Mouse (Mus musculus) forebrain, postnatal 0 days (tissue): Measurements from ENCODE around the gene Csrp2. TPM values are rescaled to one million over a fixed set of nuclear protein-coding genes. Genes with fewer than 3 reads are reported as not detected.

ENCODE experiments used
- ATAC-seq: fragments of 200-750 bp; cut with Nextera tagmentation; 2 replicates; pipeline ENCODE4 v1.8.0; 2017; ENCODE audit warnings: mild to moderate bottlenecking, moderate library complexity
- DNase-seq: peaks from one replicate; pipeline ENCODE4 v3.0.0-alpha.2; 2015
- H3K27ac ChIP-seq: fragments of 300-500 bp; sonication (generic); 2 replicates; pipeline ENCODE4 v1.5.1; 2014; ENCODE audit warnings: low read depth, mild to moderate bottlenecking, antibody characterized with exemption, low read length, moderate library complexity, mixed read lengths
- H3K27me3 ChIP-seq: fragments of 300-500 bp; sonication (generic); 2 replicates; pipeline ENCODE4 v1.6.1; 2014; ENCODE audit warnings: mild to moderate bottlenecking, low read length, mixed read lengths; ENCODE audit not compliant: insufficient read depth
- H3K36me3 ChIP-seq: fragments of 300-500 bp; sonication (generic); 2 replicates; pipeline ENCODE4 v1.6.1; 2014; ENCODE audit warnings: mild to moderate bottlenecking, moderate library complexity; ENCODE audit not compliant: insufficient read depth
- H3K4me1 ChIP-seq: fragments of 300-500 bp; sonication (generic); 2 replicates; pipeline ENCODE4 v1.6.1; 2014; ENCODE audit warnings: antibody characterized with exemption; ENCODE audit not compliant: insufficient read depth
- H3K4me2 ChIP-seq: fragments of 300-500 bp; sonication (generic); 2 replicates; pipeline ENCODE4 v1.6.1; 2014; ENCODE audit warnings: low read depth, mild to moderate bottlenecking, moderate library complexity
- H3K4me3 ChIP-seq: fragments of 300-500 bp; sonication (generic); 2 replicates; pipeline ENCODE4 v1.5.1; 2014; ENCODE audit warnings: low read depth, low read length, mixed read lengths
- H3K9ac ChIP-seq: fragments of 300-500 bp; sonication (generic); 2 replicates; pipeline ENCODE4 v1.6.1; 2014; ENCODE audit warnings: mild to moderate bottlenecking
- H3K9me3 ChIP-seq: fragments of 300-500 bp; sonication (generic); 2 replicates; pipeline ENCODE4 v1.6.1; 2016; ENCODE audit warnings: low read length
- CTCF ChIP-seq: sonication (generic); IDR thresholded peaks from 2 replicates; pipeline ENCODE4 v1.5.1; 2016; ENCODE audit warnings: antibody characterized with exemption, control low read depth, low read depth
- WGBS: fragments of 180-500 bp; shearing (Covaris S2); extraction: QIAGEN DNeasy Blood & Tissue Kit; methylation state at CpG from one replicate; pipeline ENCODE4 v1.1.7; 2014; 5-methylcytosine and 5-hydroxymethylcytosine counted together
- polyA plus RNA-seq: library from polyadenylated mRNA; unstranded; fragments of >200 nt; fragmentation: Nextera tagmentation; extraction: Ambion mirVana; gene quantifications from 2 replicates; pipeline ENCODE4 v1.2.1, GENCODE M21; 2015
- total RNA-seq: library from RNA; depleted of rRNA; stranded (reverse); fragments of >200 nt; gene quantifications from 2 replicates; pipeline ENCODE4 v1.2.3, GENCODE M21; 2014

Csrp2 gene
- total and polyA plus RNA-seq, 2 experiments from 2014 or later, result 128 to 147 TPM

DNA sequence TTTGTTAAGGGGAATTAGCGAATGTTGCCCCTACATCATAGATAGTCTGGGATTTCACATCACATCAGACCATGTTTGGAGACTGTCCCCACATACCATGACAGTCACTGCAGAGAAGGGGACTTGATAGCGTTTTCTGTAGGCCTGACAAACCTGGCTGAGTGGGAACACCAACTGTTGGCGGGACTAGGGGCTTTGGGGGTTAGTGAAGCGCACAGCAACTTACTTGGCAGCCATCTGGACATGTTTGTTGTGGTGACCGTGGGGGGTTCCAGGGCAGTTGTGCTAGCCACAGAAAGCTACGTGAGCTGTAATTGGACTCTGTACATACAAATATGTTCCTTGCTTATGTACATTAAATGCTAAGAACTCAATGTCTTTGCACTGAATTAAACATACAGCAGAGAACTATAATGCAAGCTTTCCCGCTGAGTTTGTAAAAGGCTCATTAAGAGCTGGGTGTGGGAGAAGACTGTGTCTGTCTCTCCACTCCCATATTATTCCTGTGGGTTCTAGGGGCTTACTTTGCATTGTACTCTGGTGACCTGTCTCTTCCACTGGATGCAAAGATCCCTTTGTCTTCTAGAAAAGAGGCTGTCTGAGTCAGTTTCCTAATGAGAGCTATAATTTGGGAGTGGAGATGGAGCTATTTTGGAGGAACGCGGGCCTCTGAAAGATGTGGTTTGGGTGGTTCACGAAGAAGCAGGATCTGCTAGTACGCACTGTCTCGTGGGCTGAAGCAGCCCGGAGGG is 11.7 kb downstream of the Csrp2 start:
- DNase-seq, result peak; percentile 74
- H3K4me3 ChIP-seq, result no peak overlapping the region; the same call in 1 of the 2 replicates

GRCm38 (mm10) chr10:110931913-110932560 is 12.4 kb downstream of the Csrp2 start:
- DNase-seq, result no peak
- Histone ChIP-seq H3K4me3 (no peak overlapping the region; the same call in 1 of the 2 replicates), H3K9me3 (no peaks in the 10 kb centered on the region), H3K4me1 (peaks cover 9% of the 10 kb centered on the region), H3K4me2 (peak overlapping the region; percentile 33), H3K27ac (peak overlapping the region; percentile 79), H3K27me3 (no peaks in the 10 kb centered on the region), H3K36me3 (no peaks in the 10 kb centered on the region), H3K9ac (no peak overlapping the region)
- WGBS, result 46% methylated on average over 20 of the region's 20 CpGs
- no peak for TF ChIP-seq CTCF
- ATAC-seq, result peak; percentile 85

More for the DNA sequence above, 11.7 kb downstream of the Csrp2 start:
- 0 out of 2 replicates have a peak overlapping the region, but pooled peaks have one; percentile 23 for H3K9ac ChIP-seq
- H3K4me1 ChIP-seq, result peaks cover 16% of the 10 kb centered on the region
- H3K27ac ChIP-seq, result peak overlapping the region; percentile 79
- no peaks in the 10 kb centered on the region for H3K27me3 ChIP-seq
- H3K36me3 ChIP-seq, result no peaks in the 10 kb centered on the region
- no peaks in the 10 kb centered on the region for H3K9me3 ChIP-seq
- TF ChIP-seq CTCF, result no peak
- H3K4me2 ChIP-seq, result peak overlapping the region; percentile 33
- peak; percentile 35 for ATAC-seq
- WGBS, result 14% methylated on average over 13 of the region's 13 CpGs

- H3K4me1 ChIP-seq, result no peaks in the 10 kb centered on the region; the same call in 1 of the 2 replicates
- H3K4me2 ChIP-seq, result no peak overlapping the region
- H3K9me3 ChIP-seq, result no peaks in the 10 kb centered on the region
- DNase-seq (no peak), ATAC-seq (no peak)
- H3K36me3 ChIP-seq, result 0 out of 2 replicates have a peak, but pooled peaks cover 3% of the 10 kb centered on the region
- H3K9ac ChIP-seq, result no peak overlapping the region
- TF ChIP-seq CTCF, result no peak
- H3K27ac ChIP-seq, result no peak overlapping the region
- H3K4me3 ChIP-seq, result no peak overlapping the region
- 79% methylated on average over 5 of the region's 5 CpGs for WGBS
- H3K27me3 ChIP-seq, result no peaks in the 10 kb centered on the region
Observed at GRCm38 (mm10) chr10:110933584-110933983, 14.0 kb downstream of the Csrp2 start.

DNA sequence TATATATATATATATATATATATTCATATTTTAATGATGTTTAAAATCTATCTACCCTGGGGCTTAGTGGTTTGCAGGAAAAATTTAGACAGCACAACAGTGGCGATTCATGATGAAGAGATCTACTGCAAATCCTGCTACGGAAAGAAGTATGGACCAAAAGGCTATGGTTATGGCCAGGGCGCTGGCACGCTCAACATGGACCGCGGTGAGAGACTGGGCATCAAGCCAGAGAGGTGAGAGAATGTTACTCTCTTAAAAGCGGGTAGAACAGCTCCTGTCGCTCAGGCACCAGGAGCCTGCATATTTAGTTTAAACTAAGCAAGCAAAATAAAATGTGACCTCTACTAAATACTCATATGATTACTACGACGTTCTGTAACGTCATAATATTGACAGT is 15.5 kb downstream of the Csrp2 start:
- no peak for TF ChIP-seq CTCF
- no peaks in the 10 kb centered on the region for H3K9me3 ChIP-seq
- no peak overlapping the region for H3K27ac ChIP-seq
- H3K4me1 ChIP-seq, result 0 out of 2 replicates have a peak, but pooled peaks cover 6% of the 10 kb centered on the region
- H3K9ac ChIP-seq, result no peak overlapping the region
- DNase-seq (no peak), ATAC-seq (no peak)
- H3K4me3 ChIP-seq, result no peak overlapping the region
- 0 out of 2 replicates have a peak, but pooled peaks cover 7% of the 10 kb centered on the region for H3K36me3 ChIP-seq
- WGBS, result 79% methylated on average over 11 of the region's 11 CpGs
- no peaks in the 10 kb centered on the region for H3K27me3 ChIP-seq
- no peak overlapping the region for H3K4me2 ChIP-seq

DNA sequence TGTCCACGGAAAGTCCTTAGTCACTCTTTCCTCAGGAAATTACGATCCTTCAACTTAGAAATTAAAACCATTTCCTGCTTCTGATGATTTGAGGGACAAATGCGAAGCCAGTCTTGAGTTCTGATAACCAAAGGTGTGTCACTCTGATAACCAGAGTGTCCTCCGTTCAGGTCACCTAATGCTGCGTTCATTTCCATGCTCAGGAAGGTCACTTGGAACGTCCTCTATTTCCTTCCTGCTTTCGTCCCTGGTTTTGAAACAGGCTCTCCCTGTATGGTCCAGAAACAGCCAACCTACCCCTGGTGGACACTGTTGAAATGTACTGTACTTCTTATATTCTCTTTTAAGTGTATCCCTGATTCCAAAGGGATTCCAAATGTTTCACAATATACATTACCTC is 16.1 kb downstream of the Csrp2 start:
- 0 out of 2 replicates have a peak, but pooled peaks cover 7% of the 10 kb centered on the region for H3K36me3 ChIP-seq

GRCm38 (mm10) chr10:110938361-110938760 is 18.8 kb downstream of the Csrp2 start:
- H3K9ac ChIP-seq, result no peak overlapping the region
- H3K27me3 ChIP-seq, result no peaks in the 10 kb centered on the region
- H3K4me1 ChIP-seq, result 0 out of 2 replicates have a peak, but pooled peaks cover 6% of the 10 kb centered on the region
- 71% methylated on average over 7 of the region's 7 CpGs for WGBS
- H3K36me3 ChIP-seq, result 0 out of 2 replicates have a peak, but pooled peaks cover 10% of the 10 kb centered on the region
- no peaks in the 10 kb centered on the region for H3K9me3 ChIP-seq
- H3K27ac ChIP-seq, result peak overlapping the region; percentile 57; the same call in 1 of the 2 replicates
- no peak overlapping the region for H3K4me2 ChIP-seq
- peak; percentile 45 for ATAC-seq
- peak; percentile 60 for DNase-seq
- no peak for TF ChIP-seq CTCF
- no peak overlapping the region for H3K4me3 ChIP-seq

More for the DNA sequence above, 16.1 kb downstream of the Csrp2 start:
- H3K27ac ChIP-seq, result no peak overlapping the region
- H3K27me3 ChIP-seq, result no peaks in the 10 kb centered on the region
- DNase-seq, result no peak
- no peak overlapping the region for H3K9ac ChIP-seq
- H3K4me2 ChIP-seq, result no peak overlapping the region
- TF ChIP-seq CTCF, result peak; percentile 15; the same call in 1 of the 2 replicates
- H3K4me3 ChIP-seq, result no peak overlapping the region
- WGBS, result 90% methylated on average over 7 of the region's 7 CpGs
- 0 out of 2 replicates have a peak, but pooled peaks cover 6% of the 10 kb centered on the region for H3K4me1 ChIP-seq
- ATAC-seq, result no peak
- H3K9me3 ChIP-seq, result no peaks in the 10 kb centered on the region
